Mouse (Mus musculus) natural killer cell, adult 2 months (primary cell): Measurements from ENCODE around the gene Stxbp4.

Experiments used
- DNase-seq, 2 experiments: peaks; one replicate each; pipeline ENCODE4 v3.0.0; 2022; ENCODE audit warnings: low spot score in 2 of 2

Stxbp4 gene

DNA sequence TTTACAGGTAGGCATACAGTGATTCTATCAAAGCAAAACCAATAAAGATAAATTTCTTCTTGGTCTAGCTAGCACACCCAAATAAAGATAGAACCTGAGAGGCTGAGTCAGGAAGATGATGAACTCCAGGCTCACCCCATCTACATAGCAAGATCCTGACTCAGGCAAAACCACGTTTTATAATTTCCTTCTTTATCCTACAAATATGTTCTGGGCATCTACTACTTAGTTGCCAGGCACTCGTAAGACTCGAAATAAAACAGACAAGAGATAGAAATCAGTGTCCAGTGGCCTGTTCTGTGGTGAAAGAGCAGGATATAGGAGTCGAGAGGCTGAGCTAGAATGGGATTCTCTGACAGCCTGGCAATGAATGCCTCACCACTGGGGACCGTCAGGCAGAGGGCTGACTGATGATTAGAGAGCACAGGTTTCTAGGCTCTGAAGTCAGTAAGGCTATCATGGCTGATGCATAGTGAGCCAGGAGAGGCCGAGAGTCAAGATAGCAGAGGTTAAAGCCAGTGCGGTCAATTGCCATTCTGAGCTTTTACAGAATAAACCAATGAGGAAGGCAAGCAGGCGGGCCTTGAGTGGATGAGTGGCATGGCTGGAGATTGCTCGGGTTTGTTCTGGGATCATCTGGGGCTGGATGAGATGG is 12.5 kb upstream of the Stxbp4 start:
- DNase-seq = no peak

GRCm38 (mm10) chr11:90649777-90650176 is 11.9 kb upstream of the Stxbp4 start:
- DNase-seq = no peak

GRCm38 (mm10) chr11:90638312-90638830 is 487 bp upstream of the Stxbp4 start:
- no peak for DNase-seq

DNA sequence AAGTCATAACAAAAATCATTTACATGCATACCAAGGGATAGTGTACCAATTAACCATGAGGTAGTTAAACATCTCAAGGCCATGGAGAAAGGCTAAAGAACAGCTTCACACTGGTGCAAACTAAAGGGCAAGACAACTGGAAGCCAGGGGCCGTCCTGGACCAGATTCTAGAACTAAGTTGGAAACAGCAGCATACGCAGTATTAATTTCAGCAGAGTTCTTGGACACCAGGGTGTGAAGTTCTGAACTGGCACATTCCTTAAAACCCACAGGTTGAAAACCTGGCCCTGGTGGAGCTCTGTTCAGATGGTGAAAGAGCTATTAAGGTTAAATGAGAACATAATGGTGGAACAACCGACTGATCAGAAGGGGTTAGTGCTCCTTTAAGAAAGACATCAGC is 3.2 kb downstream of the Stxbp4 start:
- DNase-seq = no peak

GRCm38 (mm10) chr11:90632480-90632879 is 5.4 kb downstream of the Stxbp4 start:
- no peak for DNase-seq

DNA sequence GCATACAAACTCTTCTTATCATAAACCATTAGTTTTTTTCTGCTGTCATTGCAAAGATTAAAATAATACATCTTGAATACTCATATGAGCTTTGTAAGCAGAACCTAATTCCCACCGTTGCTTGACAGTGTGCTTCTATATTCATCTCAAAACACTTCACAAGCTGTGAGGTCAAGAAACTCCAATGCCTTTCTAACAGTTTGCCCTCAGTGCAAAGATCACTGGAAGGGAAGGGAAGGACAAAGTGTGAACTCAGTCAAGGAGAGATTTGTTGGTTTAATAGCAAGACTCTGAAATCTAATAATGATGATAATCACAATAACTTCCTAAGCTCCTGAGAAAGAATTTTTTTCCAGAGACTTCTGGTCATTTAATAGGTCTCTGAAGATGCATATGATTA is 10.1 kb downstream of the Stxbp4 start:
- DNase-seq = no peak

- DNase-seq = no peak
Measured at GRCm38 (mm10) chr11:90625174-90625573, 12.7 kb downstream of the Stxbp4 start.

GRCm38 (mm10) chr11:90623477-90623876 is 14.4 kb downstream of the Stxbp4 start:
- no peak for DNase-seq

DNA sequence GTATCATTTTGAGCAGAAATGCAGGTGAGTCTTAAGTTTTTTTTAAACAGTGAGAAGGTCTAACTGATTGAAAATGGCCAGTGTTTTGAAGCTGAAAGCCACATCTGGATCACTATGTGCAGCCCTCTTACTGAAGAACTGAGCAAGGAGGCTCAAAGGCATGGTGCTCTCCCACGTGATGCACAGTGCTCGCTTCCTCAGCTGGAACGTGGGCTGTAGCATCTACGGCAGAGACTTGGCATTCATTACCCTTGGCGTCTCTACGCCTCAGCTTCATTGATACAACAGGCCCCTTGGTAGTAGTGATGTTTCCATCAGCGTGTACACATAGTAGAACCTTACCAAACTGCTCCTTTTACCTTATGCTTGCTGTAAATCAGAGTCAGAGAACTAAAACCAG is 15.4 kb downstream of the Stxbp4 start:
- DNase-seq = no peak

GRCm38 (mm10) chr11:90622044-90622443 is 15.8 kb downstream of the Stxbp4 start:
- no peak for DNase-seq

DNA sequence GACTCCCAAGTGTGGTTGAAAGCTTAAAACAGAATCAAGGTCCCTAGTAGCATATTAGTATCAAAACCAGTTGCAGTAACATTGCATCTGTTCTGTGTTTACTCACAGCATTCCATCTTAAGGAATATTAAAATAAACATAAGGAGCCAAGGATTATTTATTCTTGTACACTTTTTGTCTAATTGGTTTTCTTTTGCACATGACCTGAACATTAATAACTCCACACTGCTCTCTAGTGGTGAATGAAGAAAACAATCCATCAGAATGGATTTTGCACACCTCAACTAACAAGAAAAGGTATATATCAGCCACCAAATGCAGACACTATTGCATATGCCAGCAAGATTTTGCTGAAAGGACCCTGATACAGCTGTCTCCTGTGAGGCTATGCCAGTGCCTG is 21.5 kb downstream of the Stxbp4 start:
- no peak for DNase-seq

GRCm38 (mm10) chr11:90614743-90615142 is 23.1 kb downstream of the Stxbp4 start:
- no peak for DNase-seq

- DNase-seq = no peak
Measured at GRCm38 (mm10) chr11:90612118-90612517, 25.8 kb downstream of the Stxbp4 start.

GRCm38 (mm10) chr11:90603066-90603465 is 34.8 kb downstream of the Stxbp4 start:
- no peak for DNase-seq

DNA sequence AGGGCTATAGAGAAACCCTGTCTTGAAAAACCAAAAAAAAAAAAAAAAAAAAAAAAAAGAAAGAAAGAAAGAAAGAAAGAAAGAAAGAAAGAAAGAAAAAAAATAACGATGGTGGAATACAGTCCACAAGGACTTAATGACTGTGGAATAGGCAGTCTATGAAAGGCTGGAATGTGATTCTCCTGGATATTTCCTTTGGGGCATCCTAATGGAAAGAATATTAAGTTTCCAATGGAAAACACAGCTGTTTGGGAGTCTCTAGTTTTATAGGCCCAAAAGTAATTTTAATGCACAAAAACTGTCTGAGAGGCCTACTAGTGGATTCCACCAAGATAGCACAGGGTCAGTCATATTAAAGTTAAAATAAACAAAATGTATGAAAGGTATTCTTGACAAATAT is 42.1 kb downstream of the Stxbp4 start:
- DNase-seq = no peak

- no peak for DNase-seq
Measured at GRCm38 (mm10) chr11:90590996-90591395, 46.9 kb downstream of the Stxbp4 start.

DNA sequence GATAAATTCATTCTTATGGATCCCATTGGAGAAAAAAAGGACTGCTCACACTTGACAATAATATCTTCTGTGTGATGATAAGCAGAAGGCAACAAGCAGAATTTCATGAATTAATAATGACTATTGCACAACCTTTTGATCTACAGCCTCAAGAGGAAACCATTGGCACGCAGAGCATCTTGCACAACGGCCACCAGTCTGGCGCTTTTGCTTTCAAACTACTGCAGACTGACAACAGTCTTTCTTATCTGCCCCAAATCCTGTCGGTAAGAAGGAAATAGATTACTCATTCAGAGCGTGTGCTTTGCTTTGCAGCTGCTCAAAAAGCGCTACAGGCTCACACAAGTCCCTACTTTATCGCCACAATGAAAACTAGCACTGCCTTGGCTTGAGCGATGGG is 51.7 kb downstream of the Stxbp4 start:
- DNase-seq = no peak

DNA sequence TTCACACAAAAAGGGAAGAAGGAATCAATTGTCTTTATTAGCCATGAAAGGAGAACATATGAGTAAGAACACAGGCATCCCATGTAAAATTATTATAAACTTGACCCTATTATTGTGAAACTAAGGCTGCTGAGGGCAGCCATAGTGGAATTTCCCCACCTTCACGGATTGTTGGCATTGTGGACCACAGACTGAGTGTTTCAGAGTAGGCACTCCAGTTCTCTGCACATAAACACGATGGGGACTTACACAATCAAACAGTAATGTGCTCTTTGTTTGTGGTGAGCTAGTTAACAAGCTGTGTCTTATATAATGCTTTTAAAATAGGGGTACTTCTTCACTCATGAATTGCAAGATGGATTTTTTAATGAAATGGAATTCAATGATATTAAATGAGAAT is 52.1 kb downstream of the Stxbp4 start:
- DNase-seq = no peak

DNA sequence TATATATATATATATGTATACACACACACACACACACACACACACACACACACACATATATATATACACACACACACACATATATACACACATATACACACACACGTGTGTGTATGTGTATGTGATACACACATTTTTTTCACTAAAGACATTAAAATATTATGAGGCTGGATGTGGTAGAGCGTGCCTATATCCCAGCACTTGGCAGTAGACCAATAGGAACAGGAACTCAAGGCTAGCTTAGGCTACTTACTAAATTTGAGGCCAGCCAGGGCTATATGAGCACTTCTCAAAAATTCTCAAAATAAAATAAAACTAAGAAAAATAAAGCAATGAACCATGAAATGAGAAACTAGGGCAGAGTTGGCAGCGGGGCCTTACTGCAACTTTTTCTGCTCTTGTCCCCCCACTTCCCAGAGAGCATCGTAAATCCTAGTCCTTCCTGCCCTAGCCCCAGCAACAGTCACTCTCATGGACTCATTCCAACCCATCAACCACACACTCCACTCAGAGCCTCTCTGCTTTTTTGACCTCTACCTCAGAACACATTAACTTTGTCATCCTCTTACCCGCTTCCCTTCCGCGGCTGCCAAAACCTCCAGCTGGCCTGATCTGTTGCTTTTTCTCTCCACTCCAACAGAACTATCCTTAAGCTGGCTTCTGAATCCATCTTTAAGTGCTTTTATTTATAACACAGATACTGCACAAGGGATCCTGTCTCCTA is 60.7 kb downstream of the Stxbp4 start:
- DNase-seq = no peak

DNA sequence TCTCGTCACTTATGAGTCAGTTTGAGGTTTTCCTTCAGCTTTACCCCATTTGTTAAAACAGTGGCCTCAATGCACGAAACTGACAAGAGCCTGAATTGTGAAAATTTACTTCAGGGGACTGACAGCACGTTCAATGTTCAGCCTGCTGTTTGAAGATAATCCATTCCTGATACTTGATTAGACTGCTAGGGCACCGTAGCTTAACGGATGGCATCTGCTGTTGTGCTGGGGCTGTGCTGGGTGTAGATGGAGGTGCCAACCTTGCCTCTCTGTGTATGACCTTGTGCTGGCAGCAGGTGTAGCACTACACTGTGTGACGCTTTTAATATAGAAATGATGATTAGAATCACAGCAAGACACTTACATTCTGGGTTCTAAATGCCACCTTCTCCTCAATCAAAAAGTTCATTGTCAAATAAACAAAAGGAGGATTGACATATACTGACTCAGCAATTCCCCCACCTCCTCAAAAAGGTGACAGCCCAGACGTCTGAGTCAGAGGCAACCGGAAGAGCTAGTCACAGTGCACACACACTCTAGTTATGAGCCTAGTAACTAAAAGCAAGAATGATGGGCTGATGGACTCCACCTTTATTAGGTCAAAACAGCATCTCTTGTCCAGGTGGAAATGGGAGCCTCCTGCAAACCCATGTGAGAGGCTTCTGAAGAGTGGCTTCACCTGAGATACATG is 61.5 kb downstream of the Stxbp4 start:
- no peak for DNase-seq

- DNase-seq = no peak
Measured at GRCm38 (mm10) chr11:90575491-90576048, 62.3 kb downstream of the Stxbp4 start.

DNA sequence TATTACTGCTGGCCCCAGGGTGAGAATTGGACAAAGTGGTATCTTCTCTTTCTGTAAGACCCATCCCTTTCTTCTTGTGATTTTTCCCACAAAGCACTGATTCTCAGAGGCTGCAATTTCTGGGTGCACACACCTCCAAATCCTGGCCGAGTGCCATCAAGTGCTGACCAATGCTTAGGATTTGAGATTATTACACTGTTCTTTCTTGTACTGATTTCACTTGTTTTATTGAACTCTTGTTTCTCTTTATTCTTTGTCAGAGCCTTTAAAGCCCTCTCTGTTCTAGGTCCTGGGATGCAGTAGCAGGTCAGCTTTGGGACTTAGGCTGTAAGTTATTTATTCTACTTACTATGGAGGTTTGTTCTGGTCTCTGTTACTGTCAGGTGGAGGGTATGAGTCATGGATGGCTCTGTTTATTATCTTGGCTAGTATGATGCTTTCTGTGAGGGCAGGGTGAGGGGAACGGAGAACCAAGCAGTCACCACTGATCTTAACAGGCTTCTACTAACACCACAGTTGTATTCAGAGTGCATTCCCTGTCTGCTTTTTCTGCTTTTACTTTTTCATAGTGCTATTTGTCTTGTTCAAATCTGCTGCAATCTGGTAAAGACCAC is 67.1 kb downstream of the Stxbp4 start:
- DNase-seq = no peak
